Mouse (Mus musculus) left cerebral cortex, adult 8-10 months (tissue): ENCODE measurements around the gene Gm3127. TPM values are rescaled to one million over a fixed set of nuclear protein-coding genes. Genes with fewer than 3 reads are reported as not detected.
"Not testable (repeated sequence)": the region's sequence is repeated elsewhere in the genome, so short reads cannot be mapped to it uniquely, and the experiment has no call there.

Source experiments
- DNase-seq, 2 experiments: peaks; one replicate each; pipeline ENCODE4 v3.0.0; 2022; ENCODE audit warnings: low spot score in 2 of 2
- total RNA-seq, 4 experiments: library from RNA; stranded (reverse); gene quantifications; 2 replicates each; pipeline ENCODE4 v1.2.4; 2022

Gm3127 gene
- total RNA-seq = not detected

DNA sequence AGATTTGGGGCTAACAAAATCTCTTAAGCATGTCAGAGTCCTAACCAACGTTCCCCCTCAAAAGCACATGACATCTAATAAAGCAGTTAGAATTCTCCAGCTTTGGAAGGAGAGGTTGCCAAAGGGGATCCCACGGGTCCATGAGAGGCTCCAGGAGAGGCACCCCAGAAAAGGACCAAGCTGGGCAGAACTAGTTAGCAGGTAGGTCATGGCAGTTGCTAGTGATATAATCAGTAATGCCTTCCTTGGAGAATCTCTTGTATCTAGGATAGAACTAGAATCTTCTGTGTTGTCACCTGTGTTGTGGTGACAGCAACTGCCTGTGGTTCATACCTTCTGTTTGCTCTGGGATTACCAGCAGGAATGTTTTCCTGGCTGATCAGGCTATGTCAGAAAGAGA lies at the start of gene Gm3127:
Gm3127 (plus strand) TSS at position 301 of the 400 bp plus-strand sequence.
- not testable (repeated sequence) for DNase-seq

DNA sequence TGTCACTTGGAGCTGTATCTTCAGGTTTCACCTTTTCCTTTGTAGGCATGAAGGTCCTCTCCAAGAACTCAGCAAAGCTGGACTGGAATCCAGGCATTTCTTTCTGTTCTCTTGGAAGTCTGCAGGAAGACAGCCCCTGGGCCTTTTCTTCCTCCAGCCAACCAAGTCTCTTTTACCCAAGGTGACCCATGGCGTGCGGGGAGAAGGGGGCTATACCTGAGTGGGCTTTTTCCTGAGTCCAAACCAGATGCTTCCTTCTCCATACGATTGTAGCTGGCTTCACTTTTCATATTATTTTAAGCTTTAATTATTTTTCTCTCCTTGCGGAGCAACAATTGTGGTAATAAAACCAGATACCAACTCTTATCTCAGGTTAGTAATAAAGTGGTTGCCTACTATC lies 23.2 kb upstream of the Gm3127 start:
- not testable (repeated sequence) for DNase-seq

DNA sequence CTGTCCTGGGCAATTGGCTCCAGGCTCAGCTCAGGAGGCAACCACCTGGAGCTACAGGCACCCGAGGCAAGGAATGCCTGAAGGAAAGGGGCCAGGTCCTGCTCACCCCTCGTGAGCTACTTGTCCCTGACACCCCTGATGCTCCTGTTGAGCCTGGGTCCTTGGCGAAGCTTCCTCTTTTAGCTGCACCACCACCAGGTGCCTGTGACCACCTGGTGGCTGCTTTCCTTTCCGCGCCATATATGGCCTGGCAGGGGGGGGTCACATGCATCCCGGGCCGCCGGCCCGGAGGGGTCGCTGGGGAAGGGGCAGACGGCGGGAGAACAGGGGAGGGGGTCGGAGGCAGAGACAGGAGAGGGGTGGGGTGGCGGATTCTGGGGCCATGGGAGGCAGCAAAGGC lies 17.2 kb downstream of the Gm3127 start:
- peak in 1 of 2 experiments; percentile 1 for DNase-seq

DNA sequence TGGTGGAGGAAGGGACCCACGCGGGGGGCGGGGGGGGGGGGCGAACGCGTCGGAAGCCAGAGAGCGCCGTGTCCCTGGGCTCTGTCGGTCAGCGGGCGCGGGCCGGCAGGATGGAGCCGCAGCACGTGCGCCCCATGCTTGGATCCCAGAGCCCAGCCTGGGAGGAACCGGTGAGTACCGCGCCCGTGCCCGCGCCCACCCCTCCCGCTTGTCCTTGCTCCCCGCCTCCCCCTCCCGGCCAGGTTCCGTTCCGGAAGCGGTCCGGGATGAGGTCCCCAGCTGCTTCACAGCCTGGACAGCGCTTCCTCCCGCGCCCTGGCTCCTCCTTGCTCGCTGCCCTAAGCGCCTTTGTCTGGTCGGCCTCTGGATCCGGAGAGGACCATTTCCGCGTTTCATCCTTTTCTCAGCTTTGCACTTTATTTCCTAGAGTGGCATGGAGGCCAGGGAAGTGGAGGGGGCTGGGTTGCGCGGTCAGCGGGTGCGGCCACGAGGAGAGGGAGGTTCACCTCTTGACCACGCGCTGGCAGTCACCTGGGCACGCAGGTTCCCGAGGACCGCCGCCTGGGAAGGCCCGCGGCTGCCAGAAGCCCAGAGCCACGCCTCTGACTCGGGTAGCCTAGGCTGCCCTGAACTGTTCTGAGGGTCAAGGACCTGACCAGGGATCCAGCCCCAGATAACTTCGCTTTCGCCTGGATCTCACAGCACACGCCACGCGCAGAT lies 17.8 kb downstream of the Gm3127 start, which contains the start of gene Gm2974:
Gm2974 (plus strand) TSS at position 86 of the 720 bp plus-strand sequence.
- DNase-seq = not testable (repeated sequence)

DNA sequence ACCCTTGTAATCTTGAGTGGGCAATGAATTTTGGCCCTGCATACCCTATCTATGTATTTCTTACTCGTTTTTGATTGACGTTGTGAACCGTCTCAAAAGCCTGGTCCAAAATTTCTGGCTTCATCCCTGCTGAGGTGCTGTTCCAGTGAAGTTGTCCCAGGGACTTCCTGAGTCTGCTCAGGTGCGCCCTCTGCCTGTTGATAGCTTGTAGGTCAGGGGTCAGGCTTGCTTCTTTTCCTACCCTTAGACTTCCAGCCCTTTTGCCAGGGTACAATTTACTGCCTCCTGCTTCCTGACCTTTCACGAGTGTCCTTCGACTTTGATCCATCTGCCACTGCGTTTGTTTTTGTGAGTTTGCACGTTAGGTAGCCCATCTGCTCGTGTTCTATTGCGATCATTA lies 18.5 kb downstream of the Gm3127 start:
- not testable (repeated sequence) for DNase-seq

Other genes starting within 250 kb of the Gm3127 start
- gene Gm3029, start 233.3 kb upstream of the Gm3127 start, total RNA-seq = not detected
- gene Gm3095, start 201.5 kb upstream of the Gm3127 start, total RNA-seq = under 1 TPM in 1 of 4 experiments, not detected in 3; 0.51 TPM
- gene Gm3099, start 166.6 kb upstream of the Gm3127 start, total RNA-seq = not detected
- gene Gm5796, start 141.1 kb upstream of the Gm3127 start, total RNA-seq = 1 to 10 TPM; 2.1 to 4.4 (median 3.8) TPM
- gene Gm3115, start 80.9 kb upstream of the Gm3127 start, total RNA-seq = under 1 TPM in 2 of 4 experiments, not detected in 2; 0.21 to 0.46 TPM
- 1 to 10 TPM in 3 of 4 experiments, under 1 TPM in 1; 0.91 to 5.0 (median 2.4) TPM for gene Gm8108, start 54.5 kb upstream of the Gm3127 start, total RNA-seq
- under 1 TPM in 2 of 4 experiments, not detected in 2; 0.51 to 0.91 TPM for gene Gm2974, start 17.5 kb downstream of the Gm3127 start, total RNA-seq
- gene Gm3138, start 84.6 kb downstream of the Gm3127 start, total RNA-seq = not detected
- not detected for gene Gm3149, start 152.3 kb downstream of the Gm3127 start, total RNA-seq
- gene 2610042L04Rik, start 169.7 kb downstream of the Gm3127 start, total RNA-seq = 1 to 10 TPM in 3 of 4 experiments, under 1 TPM in 1; 0.81 to 1.4 (median 1.1) TPM
- not detected for gene Gm3159, start 232.5 kb downstream of the Gm3127 start, total RNA-seq